Mouse (Mus musculus) midbrain, postnatal 0 days (tissue): ENCODE data around the gene Trim38. TPM values are rescaled to one million over a fixed set of nuclear protein-coding genes. Genes with fewer than 3 reads are reported as not detected.
"Not testable (repeated sequence)": the region's sequence is repeated elsewhere in the genome, so short reads cannot be mapped to it uniquely, and the experiment has no call there.

Source experiments
- ATAC-seq: fragments of 200-750 bp; cut with Nextera tagmentation; 2 replicates; pipeline ENCODE4 v1.8.0; 2017; ENCODE audit warnings: moderate number of reproducible peaks, mild to moderate bottlenecking, moderate TSS enrichment, moderate library complexity; ENCODE audit not compliant: low FRiP score
- DNase-seq: peaks from one replicate; pipeline ENCODE4 v3.0.0-alpha.2; 2015; ENCODE audit warnings: low spot score
- H3K27ac ChIP-seq: fragments of 300-500 bp; sonication (generic); 2 replicates; pipeline ENCODE4 v1.5.1; 2014; ENCODE audit warnings: low read depth, mild to moderate bottlenecking, low read length, mixed read lengths
- H3K27me3 ChIP-seq: fragments of 300-500 bp; sonication (generic); 2 replicates; pipeline ENCODE4 v1.6.1; 2014; ENCODE audit warnings: low read length, control low read depth, mixed read lengths; ENCODE audit not compliant: insufficient read depth
- H3K36me3 ChIP-seq: fragments of 300-500 bp; sonication (generic); 2 replicates; pipeline ENCODE4 v1.6.1; 2014; ENCODE audit warnings: low read length, control low read depth, mixed read lengths; ENCODE audit not compliant: insufficient read depth
- H3K4me1 ChIP-seq: fragments of 300-500 bp; sonication (generic); 2 replicates; pipeline ENCODE4 v1.6.1; 2014; ENCODE audit warnings: mild to moderate bottlenecking, control low read depth, antibody characterized with exemption, low read length, mixed read lengths; ENCODE audit not compliant: insufficient read depth
- H3K4me2 ChIP-seq: fragments of 300-500 bp; sonication (generic); 2 replicates; pipeline ENCODE4 v1.6.1; 2014; ENCODE audit warnings: low read depth, mild to moderate bottlenecking, low read length, mixed read lengths; ENCODE audit not compliant: poor library complexity, severe bottlenecking
- H3K4me3 ChIP-seq: fragments of 300-500 bp; sonication (generic); 2 replicates; pipeline ENCODE4 v1.5.1; 2014; ENCODE audit warnings: low read depth, mild to moderate bottlenecking, low read length, moderate library complexity
- H3K9ac ChIP-seq: fragments of 300-500 bp; sonication (generic); replicated peaks from 2 replicates; pipeline ENCODE4 v1.6.1; 2014; ENCODE audit warnings: mild to moderate bottlenecking, low read length, moderate library complexity, mixed read lengths; ENCODE audit not compliant: poor library complexity, severe bottlenecking
- H3K9me3 ChIP-seq: fragments of 300-500 bp; sonication (generic); 2 replicates; pipeline ENCODE4 v1.6.1; 2016; ENCODE audit warnings: low read length, control low read depth
- CTCF ChIP-seq: IDR thresholded peaks from 2 replicates; pipeline ENCODE4 v1.5.1; 2016; ENCODE audit warnings: antibody characterized with exemption, mild to moderate bottlenecking
- WGBS: fragments of 180-500 bp; shearing (Covaris S2); extraction: QIAGEN DNeasy Blood & Tissue Kit; methylation state at CpG from one replicate; pipeline ENCODE4 v1.1.7; 2014; 5-methylcytosine and 5-hydroxymethylcytosine counted together
- polyA plus RNA-seq: library from polyadenylated mRNA; unstranded; fragments of >200 nt; fragmentation: Nextera tagmentation; extraction: Ambion mirVana; gene quantifications from 2 replicates; pipeline ENCODE4 v1.2.1, GENCODE M21; 2015
- total RNA-seq: library from RNA; depleted of rRNA; stranded (reverse); fragments of >200 nt; gene quantifications from 2 replicates; pipeline ENCODE4 v1.2.3, GENCODE M21; 2014

The Trim38 gene
- total and polyA plus RNA-seq, 2 experiments from 2014 or later = 0.10 TPM; not detected in 1

DNA sequence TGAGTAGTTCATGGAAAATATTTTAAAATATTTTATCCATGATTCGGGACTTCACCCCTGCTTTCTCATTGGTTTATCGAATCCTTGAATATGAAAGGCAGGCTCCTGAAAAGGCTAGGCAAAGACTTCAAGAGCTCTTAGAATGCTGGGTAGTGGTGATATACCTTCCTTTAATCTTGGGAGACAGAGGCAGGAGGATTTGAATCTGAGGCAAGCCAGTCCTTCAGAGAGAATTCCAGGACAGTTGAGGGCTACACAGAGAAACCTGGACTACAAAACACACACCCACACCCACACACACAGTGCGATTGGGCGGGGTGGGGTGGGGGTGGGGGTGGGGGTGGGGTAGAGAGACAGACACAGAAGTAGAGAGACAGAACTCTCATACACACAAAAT is 21.8 kb upstream of the Trim38 start:
- Histone ChIP-seq H3K9me3 (no peaks in the 10 kb centered on the region), H3K36me3 (no peaks in the 10 kb centered on the region), H3K4me1 (0 out of 2 replicates have a peak, but pooled peaks cover 3% of the 10 kb centered on the region), H3K9ac (no peak overlapping the region), H3K4me2 (no peak overlapping the region), H3K27ac (no peak overlapping the region), H3K4me3 (no peak overlapping the region), H3K27me3 (no peaks in the 10 kb centered on the region)
- no peak for TF ChIP-seq CTCF
- 2% methylated on average over 4 of the region's 4 CpGs for WGBS
- DNase-seq (no peak), ATAC-seq (no peak)

DNA sequence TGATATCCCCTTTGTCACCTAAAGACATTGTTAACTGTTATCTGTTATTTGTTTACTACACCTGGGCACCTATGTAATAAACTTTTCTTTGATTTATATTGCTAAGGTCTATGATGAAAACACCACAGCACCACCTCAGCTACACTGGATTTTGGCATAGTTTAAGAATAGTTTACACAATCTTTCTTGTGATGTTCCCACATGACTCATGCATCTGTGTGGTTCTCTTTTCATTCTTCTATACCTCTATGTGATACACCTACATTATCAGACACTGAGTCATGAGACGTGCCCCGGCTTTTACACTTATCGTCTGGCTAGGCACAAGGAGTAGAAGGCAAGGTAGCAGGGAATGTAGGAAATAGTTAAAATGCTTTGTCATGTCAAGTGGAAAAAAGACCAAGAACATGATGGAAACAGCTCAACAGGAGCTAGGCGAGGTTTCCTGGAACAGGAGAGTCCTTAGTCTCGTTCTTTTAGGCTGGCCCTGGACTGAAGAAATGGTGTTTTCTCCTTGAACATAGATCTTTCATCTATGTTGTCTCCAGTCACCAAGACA is 20.1 kb upstream of the Trim38 start:
- whole genome bisulfite sequencing = 90% methylated on average over 5 of the region's 5 CpGs
- no peaks in the 10 kb centered on the region for H3K9me3 ChIP-seq
- ATAC-seq = no peak
- no peak for DNase-seq
- no peaks in the 10 kb centered on the region for H3K27me3 ChIP-seq
- no peaks in the 10 kb centered on the region for H3K36me3 ChIP-seq
- no peak overlapping the region for H3K9ac ChIP-seq
- 0 out of 2 replicates have a peak, but pooled peaks cover 3% of the 10 kb centered on the region for H3K4me1 ChIP-seq
- no peak overlapping the region for H3K4me3 ChIP-seq
- H3K27ac ChIP-seq = no peak overlapping the region
- no peak overlapping the region for H3K4me2 ChIP-seq
- no peak for TF ChIP-seq CTCF

DNA sequence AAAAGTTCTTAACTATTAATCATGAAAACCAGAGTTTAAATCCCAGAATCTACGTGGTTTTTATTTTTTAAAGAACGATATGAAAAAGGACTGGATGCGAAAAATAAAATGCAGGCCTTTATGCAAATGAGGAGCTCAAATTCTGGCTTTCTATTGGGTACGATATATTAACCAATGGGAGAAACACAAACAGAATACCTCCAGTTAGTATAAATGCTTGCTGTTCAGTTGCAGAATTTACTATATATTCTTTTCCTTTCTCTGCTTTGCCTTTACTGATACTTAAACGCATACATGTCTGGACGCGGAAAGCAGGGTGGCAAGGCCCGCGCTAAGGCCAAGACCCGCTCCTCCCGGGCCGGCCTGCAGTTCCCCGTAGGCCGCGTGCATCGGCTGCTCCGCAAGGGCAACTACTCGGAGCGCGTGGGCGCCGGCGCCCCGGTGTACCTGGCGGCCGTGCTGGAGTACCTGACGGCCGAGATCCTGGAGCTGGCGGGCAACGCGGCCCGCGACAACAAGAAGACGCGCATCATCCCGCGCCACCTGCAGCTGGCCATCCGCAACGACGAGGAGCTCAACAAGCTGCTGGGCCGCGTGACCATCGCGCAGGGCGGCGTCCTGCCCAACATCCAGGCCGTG is 18.8 kb upstream of the Trim38 start, which contains the start of gene Hist1h2ab:
Gene Hist1h2ab, plus strand, starts transcription at position 288 of the 639 bp plus-strand sequence.
- DNase-seq (peak; percentile 75), ATAC-seq (peak; percentile 56; the same call in 1 of the 2 replicates)
- WGBS = under 1% methylated on average over 26 of the region's 47 CpGs
- not testable (repeated sequence) for H3K9me3 ChIP-seq, H3K4me1 ChIP-seq, H3K36me3 ChIP-seq, H3K27me3 ChIP-seq
- H3K4me2 ChIP-seq = peak within 1 kb of the TSS; percentile 68
- 0 out of 2 replicates have a peak within 1 kb of the TSS, but pooled peaks have one; percentile 36 for H3K9ac ChIP-seq
- H3K4me3 ChIP-seq = peak within 1 kb of the TSS; percentile 41
- H3K27ac ChIP-seq = peak within 1 kb of the TSS; percentile 83

DNA sequence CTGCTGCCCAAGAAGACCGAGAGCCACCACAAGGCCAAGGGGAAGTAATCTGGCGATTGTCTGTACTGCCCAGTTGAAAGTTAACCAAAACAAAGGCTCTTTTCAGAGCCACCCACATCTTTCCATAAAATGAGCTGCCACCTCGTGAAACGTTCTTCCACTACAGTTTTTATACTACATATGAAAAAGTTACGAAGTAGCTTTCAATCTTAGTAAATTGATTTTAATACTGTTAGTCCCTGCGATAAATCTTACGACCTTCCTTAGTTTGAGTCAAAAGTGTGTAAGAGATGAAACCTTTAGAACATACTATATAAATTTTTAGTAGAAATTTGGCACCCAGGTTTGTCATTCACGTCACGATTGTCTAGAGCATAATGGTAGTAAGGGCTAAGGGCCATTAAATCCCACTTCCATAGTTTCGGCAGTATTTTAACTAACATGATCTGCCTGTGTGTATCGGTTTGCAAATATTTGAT is 18.2 kb upstream of the Trim38 start:
- TF ChIP-seq CTCF = no peak
- peak overlapping the region; percentile 41 for H3K4me3 ChIP-seq
- no peaks in the 10 kb centered on the region for H3K4me1 ChIP-seq
- no peaks in the 10 kb centered on the region for H3K9me3 ChIP-seq
- H3K4me2 ChIP-seq = peak overlapping the region; percentile 68
- under 1% methylated on average over 11 of the region's 11 CpGs for WGBS
- ATAC-seq (no peak), DNase-seq (no peak)
- H3K27ac ChIP-seq = peak overlapping the region; percentile 47; the same call in 1 of the 2 replicates
- H3K36me3 ChIP-seq = no peaks in the 10 kb centered on the region
- no peaks in the 10 kb centered on the region for H3K27me3 ChIP-seq
- H3K9ac ChIP-seq = no peak overlapping the region

- whole genome bisulfite sequencing = 1% methylated on average over 14 of the region's 47 CpGs
- peak within 1 kb of the TSS; percentile 41 for H3K4me3 ChIP-seq
- not testable (repeated sequence) for H3K4me1 ChIP-seq, H3K36me3 ChIP-seq, H3K9me3 ChIP-seq, H3K27me3 ChIP-seq
- ATAC-seq (peak; percentile 75), DNase-seq (peak; percentile 97)
- H3K27ac ChIP-seq = peak within 1 kb of the TSS; percentile 83
- 0 out of 2 replicates have a peak within 1 kb of the TSS, but pooled peaks have one; percentile 36 for H3K9ac ChIP-seq
- peak within 1 kb of the TSS; percentile 68 for H3K4me2 ChIP-seq
Observed at GRCm38 (mm10) chr13:23752067-23752741, 17.5 kb upstream of the Trim38 start, which contains the start of gene Hist1h3b. TSS of gene Hist1h3b (plus strand) at chr13:23752267.

GRCm38 (mm10) chr13:23752742-23753172 is 17.0 kb upstream of the Trim38 start:
- no peak for ATAC-seq
- TF ChIP-seq CTCF = no peak
- H3K9me3 ChIP-seq = no peaks in the 10 kb centered on the region
- no peaks in the 10 kb centered on the region for H3K27me3 ChIP-seq
- no peaks in the 10 kb centered on the region for H3K36me3 ChIP-seq
- H3K27ac ChIP-seq = no peak overlapping the region
- peaks cover 4% of the 10 kb centered on the region; the same call in 1 of the 2 replicates for H3K4me1 ChIP-seq
- peak overlapping the region; percentile 36; the same call in 1 of the 2 replicates for H3K4me2 ChIP-seq
- no peak for DNase-seq
- H3K4me3 ChIP-seq = no peak overlapping the region
- H3K9ac ChIP-seq = no peak overlapping the region
- 2% methylated on average over 6 of the region's 6 CpGs for WGBS
